Mouse (Mus musculus) lung, adult 2 months (tissue): ENCODE measurements at regions not wholly inside any gene's neighbourhood (a gene's known extent, or its start where the extent isn't known, plus 50 kb on each side); places are given as distances from the start of the nearest gene placed in this dataset.

Source experiments
- CTCF ChIP-seq: fragments of 200-500 bp; IDR thresholded peaks from 2 replicates; pipeline ENCODE4 v1.5.1; 2011; ENCODE audit warnings: mild to moderate bottlenecking, low read length, control low read depth; ENCODE audit not compliant: insufficient read depth
- POLR2A ChIP-seq: fragments of 200-500 bp; IDR thresholded peaks from 2 replicates; pipeline ENCODE4 v1.6.1; 2011; ENCODE audit warnings: low read depth, mild to moderate bottlenecking, control low read depth, low read length, borderline replicate concordance; ENCODE audit errors: extremely low read depth

- no peak for TF ChIP-seq CTCF
- TF ChIP-seq POLR2A = no peak
These were observed 145.3 kb downstream of the Gm12728 start for GRCm38 (mm10) chr4:105934971-105935370.
